Mouse (Mus musculus) MEL (cell line): ENCODE data around the gene Fcnb. TPM values are rescaled to one million over a fixed set of nuclear protein-coding genes. Genes with fewer than 3 reads are reported as not detected.

Source experiments
- DNase-seq: peaks from one replicate; pipeline ENCODE4 v3.0.0; 2011; ENCODE audit warnings: low read depth, low spot score
- H3K27ac ChIP-seq: 2 replicates; pipeline ENCODE4 v1.5.1; 2012; ENCODE audit warnings: low read depth, mild to moderate bottlenecking, control low read depth, low read length, moderate library complexity; ENCODE audit not compliant: control insufficient read depth
- H3K27me3 ChIP-seq, 2 experiments: fragments of 150-350 bp in 1 of 2; sonication (generic) in 1 of 2; 2 replicates each; pipeline ENCODE4 v1.6.1; 2012; ENCODE audit warnings: low read length in 2 of 2, mild to moderate bottlenecking in 2 of 2, improper control_type of control experiment in 1 of 2, moderate library complexity in 1 of 2; ENCODE audit not compliant: insufficient read depth in 2 of 2, control insufficient read depth in 1 of 2
- H3K36me3 ChIP-seq, 2 experiments: 2 replicates each; pipeline ENCODE4 v1.6.1; 2012 to 2014; ENCODE audit warnings: low read length in 2 of 2, improper control_type of control experiment in 1 of 2, inconsistent platforms in 1 of 2, mild to moderate bottlenecking in 1 of 2; ENCODE audit not compliant: insufficient read depth in 2 of 2, control insufficient read depth in 1 of 2
- H3K4me1 ChIP-seq, 2 experiments: fragments of 150-350 bp in 1 of 2; sonication (generic) in 1 of 2; 2 replicates each; pipeline ENCODE4 v1.6.1; 2012; ENCODE audit warnings: low read length in 2 of 2, improper control_type of control experiment in 1 of 2, mild to moderate bottlenecking in 1 of 2; ENCODE audit not compliant: insufficient read depth in 2 of 2, control insufficient read depth in 1 of 2
- H3K4me3 ChIP-seq, 2 experiments: fragments of 150-350 bp in 1 of 2; sonication (generic) in 1 of 2; 2 replicates each; pipeline ENCODE4 v1.5.1; 2012; ENCODE audit warnings: low read depth in 2 of 2, low read length in 2 of 2, mild to moderate bottlenecking in 2 of 2, moderate library complexity in 2 of 2, control low read depth in 1 of 2, improper control_type of control experiment in 1 of 2; ENCODE audit not compliant: control insufficient read depth in 1 of 2, insufficient read depth in 1 of 2
- H3K79me2 ChIP-seq: 2 replicates; pipeline ENCODE4 v1.6.1; 2012; ENCODE audit warnings: mild to moderate bottlenecking, low read length, moderate library complexity; ENCODE audit not compliant: control insufficient read depth, poor library complexity, insufficient read depth
- H3K9ac ChIP-seq: 2 replicates; pipeline ENCODE4 v1.6.1; 2012; ENCODE audit warnings: low read depth, mild to moderate bottlenecking, control low read depth, low read length, moderate library complexity; ENCODE audit not compliant: control insufficient read depth, poor library complexity, severe bottlenecking
- H3K9me3 ChIP-seq: fragments of 150-350 bp; sonication (generic); replicated peaks from 2 replicates; pipeline ENCODE4 v1.6.1; 2012; ENCODE audit warnings: mild to moderate bottlenecking, low read length, improper control_type of control experiment, moderate library complexity; ENCODE audit not compliant: insufficient read depth
- CHD2 ChIP-seq: IDR thresholded peaks from 2 replicates; pipeline ENCODE4 v1.6.1; 2011; ENCODE audit warnings: low read length, improper control_type of control experiment
- EP300 ChIP-seq, 2 experiments: IDR thresholded peaks; 2 replicates each; pipeline ENCODE4 v1.6.1; 2011; ENCODE audit warnings: improper control_type of control experiment in 2 of 2, low read length in 2 of 2, low read depth in 1 of 2, mild to moderate bottlenecking in 1 of 2
- GABPA ChIP-seq: IDR thresholded peaks from 2 replicates; pipeline ENCODE4 v1.6.1; 2012; ENCODE audit warnings: low read depth, mild to moderate bottlenecking, inconsistent platforms, low read length, improper control_type of control experiment, moderate library complexity
- JUND ChIP-seq: IDR thresholded peaks from 2 replicates; pipeline ENCODE4 v1.6.1; 2011; ENCODE audit warnings: low read depth, mild to moderate bottlenecking, improper control_type of control experiment, low read length
- KAT2A ChIP-seq: conservative IDR thresholded peaks from 2 replicates; pipeline ENCODE4 v1.6.1; 2012; ENCODE audit warnings: low read depth, low read length, improper control_type of control experiment, inconsistent platforms
- MAX ChIP-seq: IDR thresholded peaks from 2 replicates; pipeline ENCODE4 v1.6.1; 2011; ENCODE audit warnings: low read length, improper control_type of control experiment
- MAZ ChIP-seq: IDR thresholded peaks from 2 replicates; pipeline ENCODE4 v1.6.1; 2012; ENCODE audit warnings: low read depth, mild to moderate bottlenecking, inconsistent platforms, low read length, improper control_type of control experiment
- MYC ChIP-seq: IDR thresholded peaks from 2 replicates; pipeline ENCODE4 v1.6.1; 2011; ENCODE audit warnings: low read depth, mild to moderate bottlenecking, low read length, improper control_type of control experiment, moderate library complexity
- NRF1 ChIP-seq: IDR thresholded peaks from 2 replicates; pipeline ENCODE4 v1.6.1; 2014; ENCODE audit warnings: low read depth, mild to moderate bottlenecking, inconsistent platforms, low read length, improper control_type of control experiment, moderate library complexity; ENCODE audit not compliant: poor library complexity, insufficient read depth, severe bottlenecking
- RCOR1 ChIP-seq: IDR thresholded peaks from 2 replicates; pipeline ENCODE4 v1.6.1; 2012; ENCODE audit warnings: low read depth, mild to moderate bottlenecking, inconsistent platforms, low read length, improper control_type of control experiment
- SIN3A ChIP-seq: IDR thresholded peaks from 2 replicates; pipeline ENCODE4 v1.6.1; 2012; ENCODE audit warnings: low read length, improper control_type of control experiment, inconsistent platforms
- USF1 ChIP-seq: IDR thresholded peaks from 2 replicates; pipeline ENCODE4 v1.6.1; 2014; ENCODE audit warnings: low read depth, mild to moderate bottlenecking, inconsistent platforms, low read length, improper control_type of control experiment, moderate library complexity
- ZC3H11A ChIP-seq: IDR thresholded peaks from 2 replicates; pipeline ENCODE4 v1.6.1; 2012; ENCODE audit warnings: low read depth, mild to moderate bottlenecking, inconsistent platforms, low read length, improper control_type of control experiment
- ZMIZ1 ChIP-seq: IDR thresholded peaks from 2 replicates; pipeline ENCODE4 v1.6.1; 2012; ENCODE audit warnings: low read depth, mild to moderate bottlenecking, inconsistent platforms, low read length, improper control_type of control experiment, moderate library complexity
- polyA plus RNA-seq, 2 experiments: library from polyadenylated mRNA; stranded (reverse) in 1 of 2; unstranded in 1 of 2; fragments of >175 nt in 1 of 2; fragments of >200 nt in 1 of 2; gene quantifications; 2 replicates each; pipeline versions ENCODE4 v1.2.1 to v1.2.4; 2012; ENCODE audit warnings: low replicate concordance in 2 of 2, low read depth in 1 of 2; ENCODE audit not compliant: insufficient read length in 2 of 2, insufficient read depth in 1 of 2, missing spikeins in 1 of 2
- total RNA-seq: library from RNA; depleted of rRNA; stranded (reverse); fragments of 300-350 nt; gene quantifications from 2 replicates; pipeline ENCODE4 v1.2.3, GENCODE M21; 2012

The Fcnb gene
- total and polyA plus RNA-seq, 3 experiments: not detected

GRCm38 (mm10) chr2:28092099-28092498 lies 7.4 kb upstream of the Fcnb start:
- TF ChIP-seq MAZ (no peak), EP300 (IDR thresholded peaks at IDR 0.05; ENCODE audit: low read depth in 1 of 2, low read length in 2 of 2) (no peak)
- TF ChIP-seq, all 39 proteins: peak for 0
- Histone ChIP-seq H3K9ac (no peak overlapping the region), H3K4me3 (no peak overlapping the region), H3K36me3 (peaks cover 0 to 3% of the 10 kb centered on the region in 2 experiments; a peak in 2 of 4 replicates), H3K9me3 (no peaks in the 10 kb centered on the region), H3K27ac (no peak overlapping the region), H3K4me1 (peaks cover 5 to 14% of the 10 kb centered on the region in 2 experiments), H3K79me2 (no peaks in the 10 kb centered on the region), H3K27me3 (no peaks in the 10 kb centered on the region)
- DNase-seq: peak; percentile 57

- H3K36me3 ChIP-seq: no peaks in the 10 kb centered on the region
- no peak for DNase-seq
- H3K27ac ChIP-seq: no peak overlapping the region
- H3K27me3 ChIP-seq: 0 out of 4 replicates have a peak, but pooled peaks cover 0 to 1% of the 10 kb centered on the region in 2 experiments
- H3K79me2 ChIP-seq: no peaks in the 10 kb centered on the region
- H3K9me3 ChIP-seq: no peaks in the 10 kb centered on the region
- H3K4me3 ChIP-seq: no peak overlapping the region
- TF ChIP-seq EP300 (IDR thresholded peaks at IDR 0.05; ENCODE audit: low read depth in 1 of 2, low read length in 2 of 2) (no peak), RCOR1 (no peak), USF1 (no peak), SIN3A (no peak), GABPA (no peak), ZC3H11A (no peak), MAX (no peak), ZMIZ1 (no peak), JUND (no peak), KAT2A (no peak), MYC (no peak), NRF1 (no peak), CHD2 (no peak)
- peaks cover 2 to 6% of the 10 kb centered on the region in 2 experiments; a peak in 1 of 4 replicates for H3K4me1 ChIP-seq
- no peak overlapping the region for H3K9ac ChIP-seq
These were observed 6.4 kb upstream of the Fcnb start for GRCm38 (mm10) chr2:28091042-28091441.
